Comparison of ENCODE assay signal across 8 mouse cellular contexts in the genomic region with DNA sequence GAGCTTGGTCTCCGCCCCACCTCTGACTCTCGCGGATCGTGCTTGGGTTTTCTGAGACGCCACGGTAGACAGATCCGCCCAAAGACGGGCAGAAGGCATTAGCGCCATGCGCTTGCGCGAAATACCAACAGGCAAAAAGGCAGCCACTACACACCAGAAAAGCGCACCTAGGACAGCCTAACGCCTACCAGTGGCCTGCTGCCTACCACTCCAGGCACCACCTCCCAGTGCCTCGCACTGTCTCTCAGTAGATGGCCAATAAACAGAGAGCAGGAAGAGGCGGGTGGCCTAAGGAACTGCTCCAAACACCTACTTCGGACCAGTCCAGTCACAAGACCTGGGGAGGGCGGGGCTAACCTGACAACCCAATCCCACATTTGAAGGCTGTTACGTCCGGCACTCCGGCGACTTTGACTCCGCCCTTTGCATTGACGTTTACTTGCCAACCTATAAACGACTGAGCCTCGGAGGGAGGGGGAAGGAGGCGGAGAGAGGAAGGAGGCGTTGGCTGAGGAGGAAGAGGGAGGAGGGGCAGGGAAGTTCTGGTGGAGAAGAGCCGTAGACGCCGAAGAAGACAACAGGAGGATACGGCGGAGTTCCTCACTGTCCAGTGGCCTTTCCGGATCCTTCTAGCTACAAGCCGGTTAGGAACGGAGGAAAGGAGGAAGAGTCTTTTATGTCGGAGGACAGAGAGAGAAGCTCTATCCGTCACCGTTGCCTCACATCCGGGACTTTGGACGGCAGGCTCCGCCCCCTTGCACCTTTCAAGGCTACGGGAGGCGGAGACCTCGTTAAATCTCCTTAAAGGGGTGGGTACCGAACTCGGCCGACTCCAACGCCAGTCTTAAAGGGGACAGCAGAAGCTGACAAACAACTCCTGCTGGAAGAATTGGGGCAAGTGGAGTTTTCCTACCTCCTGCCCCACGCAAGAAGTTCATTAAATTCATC. TPM values are rescaled to one million over a fixed set of nuclear protein-coding genes. Genes with fewer than 3 reads are reported as not detected.
DNase-seq lines count a peak whose midpoint lies in the region; ATAC-seq lines count a peak whose summit lies in the region.

No protein-coding gene starts in this region.

- peaks cover 67% of the 10 kb centered on the region for H3K36me3 ChIP-seq in hindbrain, embryonic 14.5 days (replicated peaks; ENCODE audit: control insufficient read depth, insufficient read depth)

- peak overlapping the region; percentile 88 for H3K27ac ChIP-seq in hindbrain, embryonic 14.5 days

- peak overlapping the region; percentile 93 for H3K9ac ChIP-seq in hindbrain, embryonic 14.5 days

- peaks cover 26% of the 10 kb centered on the region for H3K4me1 ChIP-seq in hindbrain, embryonic 14.5 days (replicated peaks; ENCODE audit: control insufficient read depth, insufficient read depth, low read length)

- peak; percentile 93 for ATAC-seq in hindbrain, embryonic 14.5 days (ENCODE audit: low FRiP score)

- under 1% methylated on average over 50 of the region's 50 CpGs for WGBS in hindbrain, embryonic 14.5 days

- H3K4me2 ChIP-seq in hindbrain, embryonic 14.5 days (replicated peaks) = peak overlapping the region; percentile 99

- peak overlapping the region; percentile 84 for H3K4me3 ChIP-seq in hindbrain, embryonic 14.5 days (replicated peaks; ENCODE audit: low read length)

- no peaks in the 10 kb centered on the region for H3K9me3 ChIP-seq in hindbrain, embryonic 14.5 days (ENCODE audit: control insufficient read depth, low read length)

- no peaks in the 10 kb centered on the region for H3K27me3 ChIP-seq in hindbrain, embryonic 14.5 days (ENCODE audit: control insufficient read depth, insufficient read depth, low read length)

- DNase-seq in R1 (ENCODE audit: low read depth, low spot score) = peak; percentile 100
- peak; percentile 99 for DNase-seq in cerebellum, postnatal 25 days
- DNase-seq in frontal cortex, postnatal 25 days (ENCODE audit: low spot score in 2 of 2) = peak; percentile 99
- peak; percentile 99 for DNase-seq in hindbrain, embryonic 14.5 days (ENCODE audit: low spot score)
- DNase-seq in layer of hippocampus, postnatal 36 days = peak; percentile 98
- peak; percentile 100 for DNase-seq in lung, postnatal 36 days
- peak; percentile 100 for DNase-seq in retina, postnatal 1 day
- DNase-seq in urinary bladder, adult 18-20 months (ENCODE audit: low spot score in 2 of 2) = peak; percentile 94 to 99

RNA-seq across cellular contexts. Expression of a gene that starts 1.0 kb away (rescaled TPM):
- polyA plus RNA-seq in hindbrain, embryonic 14.5 days (2014; fragmentation: Nextera tagmentation; extraction: Ambion mirVana) = 13.6 and 15.3 TPM in 2 replicates
- 10 to 100 TPM; 61.5 to 65.4 TPM for total RNA-seq in layer of hippocampus, postnatal 36 days (2021)

RNA-seq across cellular contexts. Expression of a gene that starts 18.6 kb away (rescaled TPM):
- 36.1 and 37.5 TPM in 2 replicates for polyA plus RNA-seq in hindbrain, embryonic 14.5 days (2014; fragmentation: Nextera tagmentation; extraction: Ambion mirVana)
- 10 to 100 TPM; 27.6 to 30.5 TPM for total RNA-seq in layer of hippocampus, postnatal 36 days (2021)

RNA-seq across cellular contexts. Expression of a gene that starts 29.0 kb away (rescaled TPM):
- polyA plus RNA-seq in hindbrain, embryonic 14.5 days (2014; fragmentation: Nextera tagmentation; extraction: Ambion mirVana) = 12.9 and 14.0 TPM in 2 replicates
- total RNA-seq in layer of hippocampus, postnatal 36 days (2021) = 1 to 10 TPM; 6.9 to 7.1 TPM

RNA-seq across cellular contexts. Expression of a gene that starts 33.8 kb away (rescaled TPM):
- polyA plus RNA-seq in hindbrain, embryonic 14.5 days (2014; fragmentation: Nextera tagmentation; extraction: Ambion mirVana) = 62.1 and 67.3 TPM in 2 replicates
- 100 to 1,000 TPM; 102 to 114 TPM for total RNA-seq in layer of hippocampus, postnatal 36 days (2021)

RNA-seq across cellular contexts. Expression of a gene that starts 41.4 kb away (rescaled TPM):
- 15.6 TPM in 2 replicates for polyA plus RNA-seq in hindbrain, embryonic 14.5 days (2014; fragmentation: Nextera tagmentation; extraction: Ambion mirVana)
- 10 to 100 TPM in 1 of 2 experiments, 1 to 10 TPM in 1; 9.8 to 12.2 TPM for total RNA-seq in layer of hippocampus, postnatal 36 days (2021)

Comparison
In these comparisons a context has a peak if more than half of its experiments do, and no peak if none do; other contexts are left out.
1. Peak in every context shown above with its lines: DNase-seq, ATAC-seq, H3K4me3 ChIP-seq and H3K27ac ChIP-seq.